ENCODE assay signal across 8 mouse cellular contexts in genomic region chr11:76845275-76845980, GRCm38 (mm10). TPM values are rescaled to one million over a fixed set of nuclear protein-coding genes. Genes with fewer than 3 reads are reported as not detected.
DNase-seq lines count a peak whose midpoint lies in the region; ATAC-seq lines count a peak whose summit lies in the region.

No protein-coding gene starts in this region.

- H3K4me1 ChIP-seq in heart, embryonic 15.5 days (replicated peaks): peaks cover 26% of the 10 kb centered on the region

- DNase-seq in retina, postnatal 1 day: peak; percentile 11
- DNase-seq in retina, embryonic 14.5 days (ENCODE audit: low spot score): no peak
- DNase-seq in brain, adult 2 months (ENCODE audit: low read depth, low spot score): peak; percentile 76
- DNase-seq in kidney, postnatal 14 days: peak; percentile 22
- peak; percentile 24 to 48 for DNase-seq in lung, postnatal 4 days
- DNase-seq in spleen, postnatal 4 days (ENCODE audit: low spot score in 2 of 2): peak; percentile 31 to 61

- H3K27me3 ChIP-seq in heart, embryonic 15.5 days: no peaks in the 10 kb centered on the region

- H3K4me3 ChIP-seq in heart, embryonic 15.5 days: peak overlapping the region; percentile 92

- peak overlapping the region; percentile 92 for H3K9ac ChIP-seq in heart, embryonic 15.5 days

- 14% methylated on average over 15 of the region's 15 CpGs for WGBS in heart, embryonic 15.5 days

- no peak overlapping the region for H3K27ac ChIP-seq in heart, embryonic 15.5 days

- ATAC-seq in heart, embryonic 15.5 days (replicated peaks; ENCODE audit: insufficient number of reproducible peaks, insufficient read depth, low FRiP score, low read depth): no peak
- no peak for ATAC-seq in erythroid progenitor cell, adult 5-6 weeks (replicated peaks; ENCODE audit: low FRiP score, poor library complexity, severe bottlenecking)

- peak overlapping the region; percentile 92 for H3K4me2 ChIP-seq in heart, embryonic 15.5 days

- no peaks in the 10 kb centered on the region for H3K36me3 ChIP-seq in heart, embryonic 15.5 days

- H3K9me3 ChIP-seq in heart, embryonic 15.5 days (replicated peaks): no peaks in the 10 kb centered on the region

RNA-seq across cellular contexts. Expression of gene Cpd, which starts 1.4 kb away (rescaled TPM):
- 8.9 and 10.6 TPM in 2 replicates for polyA plus RNA-seq in heart, embryonic 15.5 days (2015; fragmentation: Nextera tagmentation; extraction: Ambion mirVana)
- total RNA-seq in erythroid progenitor cell, adult 5-6 weeks (2015; ENCODE audit: low replicate concordance): 11.7 and 12.6 TPM in 2 replicates
- total RNA-seq in erythroid progenitor cell, adult 5-6 weeks (2017; ENCODE audit: low replicate concordance): 6.1 and 9.6 TPM in 2 replicates

RNA-seq across cellular contexts. Expression of gene Tmigd1, which starts 56.5 kb away (rescaled TPM):
- polyA plus RNA-seq in heart, embryonic 15.5 days (2015; fragmentation: Nextera tagmentation; extraction: Ambion mirVana): 0.13 TPM in 1 of 2 replicates, not detected in the other
- total RNA-seq in erythroid progenitor cell, adult 5-6 weeks (2015; ENCODE audit: low replicate concordance): not detected in 2 replicates
- total RNA-seq in erythroid progenitor cell, adult 5-6 weeks (2017; ENCODE audit: low replicate concordance): not detected in 2 replicates
